Mouse (Mus musculus) thymus, postnatal 25 days (tissue): ENCODE data around the gene Chrm1.
A peak's percentile ranks its signal among the peaks of the same experiment; 100 is the strongest.
"Not testable (repeated sequence)": the region's sequence is repeated elsewhere in the genome, so short reads cannot be mapped to it uniquely, and the experiment has no call there.

Experiments used
- DNase-seq: peaks from one replicate; pipeline ENCODE4 v3.0.0; 2022

Chrm1 gene

DNA sequence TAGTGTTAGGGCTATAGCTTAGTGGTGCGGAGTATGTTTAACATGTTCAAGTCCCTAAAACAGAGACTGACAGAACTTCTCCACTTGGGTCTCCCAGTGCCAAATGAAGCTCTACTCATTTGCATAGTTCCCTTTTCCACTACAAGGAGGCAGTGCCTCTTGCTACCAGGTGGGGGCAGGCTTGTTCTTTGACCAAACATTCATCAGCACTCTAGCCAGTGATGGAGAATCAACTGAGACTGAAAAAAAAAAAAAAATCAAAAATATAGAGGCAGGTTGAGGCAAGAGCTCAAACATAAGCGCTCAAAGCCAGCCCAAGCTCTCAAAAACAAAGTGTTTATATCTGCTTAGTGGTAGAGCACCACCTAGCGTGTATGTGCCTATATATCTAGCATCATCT lies 54.8 kb downstream of the Chrm1 start:
- DNase-seq, result peak; percentile 71

DNA sequence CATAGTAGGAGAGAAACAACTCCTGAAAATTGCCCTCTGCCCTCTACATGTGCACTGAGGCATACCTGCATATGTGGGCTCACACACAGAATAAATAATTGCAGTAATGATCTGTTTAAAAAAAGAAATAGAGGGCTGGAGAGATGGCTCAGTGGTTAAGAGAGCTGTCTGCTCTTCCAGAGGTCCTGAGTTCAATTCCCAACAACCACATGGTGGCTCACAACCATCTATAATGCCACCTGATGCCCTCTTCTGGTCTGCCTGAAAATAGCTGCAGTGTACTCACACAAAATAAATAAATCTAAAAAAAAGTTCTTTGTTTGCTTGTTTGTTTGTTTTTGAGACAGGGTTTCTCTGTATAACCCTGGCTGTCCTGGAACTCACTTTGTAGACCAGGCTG lies 55.4 kb downstream of the Chrm1 start:
- DNase-seq, result not testable (repeated sequence)

DNA sequence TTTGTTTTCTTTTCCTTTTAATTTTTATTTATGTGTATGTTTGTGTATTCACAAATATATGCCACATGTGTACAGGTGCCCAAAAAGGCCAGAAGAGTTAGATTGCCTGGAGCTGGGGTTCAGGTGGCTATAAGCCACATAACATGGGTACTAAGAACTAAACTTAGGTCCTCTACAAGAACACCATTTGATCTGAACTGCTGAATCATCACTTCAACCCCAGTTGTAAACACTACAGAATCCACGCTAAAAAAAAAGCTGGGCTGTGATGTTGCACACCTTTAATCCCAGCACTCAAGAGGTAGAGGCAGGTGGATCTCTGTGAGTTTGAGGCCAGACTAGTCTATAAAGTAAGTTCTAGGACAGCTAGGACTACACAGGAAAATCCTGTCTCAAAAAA lies 57.8 kb downstream of the Chrm1 start:
- no peak for DNase-seq

DNA sequence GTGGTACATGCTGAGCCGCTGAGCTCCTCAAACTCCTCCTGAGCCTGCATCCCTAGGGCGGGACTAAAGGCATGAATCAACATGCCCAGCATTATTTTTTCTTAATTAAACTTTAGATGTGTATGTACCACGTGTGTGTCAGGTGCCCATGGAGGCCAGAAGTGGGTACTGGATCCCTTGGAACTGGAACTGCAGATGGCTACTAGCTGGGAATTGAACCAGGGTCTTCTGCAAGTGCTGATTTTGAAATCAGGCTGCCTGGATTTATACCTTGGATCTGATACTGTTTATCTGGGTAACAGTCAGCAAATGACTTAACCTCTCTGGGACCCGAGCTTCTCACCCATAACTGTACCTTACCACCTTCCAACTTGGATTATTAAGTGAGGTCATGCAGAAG lies 58.4 kb downstream of the Chrm1 start:
- DNase-seq, result no peak

DNA sequence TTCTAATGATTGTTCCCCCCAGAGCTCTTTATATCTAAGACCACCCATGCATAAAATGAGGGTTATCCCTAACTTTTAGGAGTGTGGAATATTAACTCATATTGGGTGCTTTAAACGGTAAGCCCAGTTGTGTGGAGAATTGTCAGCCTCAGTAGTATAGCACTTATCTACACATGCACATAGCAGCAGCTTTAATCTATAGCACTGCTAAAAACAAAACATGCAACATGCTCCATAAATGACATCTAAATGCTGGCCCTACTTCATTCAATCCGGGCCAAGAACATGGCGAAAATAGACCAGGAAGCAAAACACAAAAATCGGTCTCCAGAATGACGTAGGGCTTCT lies 58.9 kb downstream of the Chrm1 start:
- DNase-seq, result no peak

DNA sequence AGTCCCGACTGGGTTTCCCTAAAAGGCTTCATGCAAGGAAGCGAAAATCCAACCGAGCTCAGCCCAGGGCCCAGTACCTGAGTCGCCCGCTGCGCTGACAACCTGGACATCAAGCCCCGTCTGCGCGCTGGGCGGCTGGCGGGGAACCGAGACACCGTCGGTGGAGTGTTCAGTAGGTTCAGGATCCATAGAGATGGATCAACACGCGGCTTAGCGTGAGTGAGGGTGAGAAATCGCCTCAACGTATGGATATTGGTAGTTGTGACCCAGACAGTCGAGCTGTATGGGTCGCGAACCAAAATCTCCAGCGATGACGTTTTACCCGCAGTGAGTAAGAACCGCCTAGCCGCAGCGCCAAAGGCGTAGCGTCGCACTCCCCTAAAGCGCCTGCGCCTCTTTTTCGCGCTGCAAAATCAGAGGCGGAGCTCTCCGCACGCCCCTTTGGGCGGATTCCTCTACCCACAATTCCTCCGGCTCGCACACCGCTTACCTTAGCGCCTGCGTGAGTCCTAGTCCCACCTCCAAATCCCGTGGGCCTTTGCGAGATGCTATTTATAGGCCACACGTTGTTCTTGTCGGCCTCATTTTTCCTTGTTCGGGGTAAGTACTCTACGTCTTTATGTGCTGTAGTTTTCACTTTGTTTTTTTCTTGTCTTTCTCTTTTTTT lies 59.5 kb downstream of the Chrm1 start, which contains the start of gene Slc3a2:
Gene Slc3a2 (minus strand): TSS at position 463 of the 667 bp plus-strand sequence.
- peak; percentile 95 for DNase-seq

DNA sequence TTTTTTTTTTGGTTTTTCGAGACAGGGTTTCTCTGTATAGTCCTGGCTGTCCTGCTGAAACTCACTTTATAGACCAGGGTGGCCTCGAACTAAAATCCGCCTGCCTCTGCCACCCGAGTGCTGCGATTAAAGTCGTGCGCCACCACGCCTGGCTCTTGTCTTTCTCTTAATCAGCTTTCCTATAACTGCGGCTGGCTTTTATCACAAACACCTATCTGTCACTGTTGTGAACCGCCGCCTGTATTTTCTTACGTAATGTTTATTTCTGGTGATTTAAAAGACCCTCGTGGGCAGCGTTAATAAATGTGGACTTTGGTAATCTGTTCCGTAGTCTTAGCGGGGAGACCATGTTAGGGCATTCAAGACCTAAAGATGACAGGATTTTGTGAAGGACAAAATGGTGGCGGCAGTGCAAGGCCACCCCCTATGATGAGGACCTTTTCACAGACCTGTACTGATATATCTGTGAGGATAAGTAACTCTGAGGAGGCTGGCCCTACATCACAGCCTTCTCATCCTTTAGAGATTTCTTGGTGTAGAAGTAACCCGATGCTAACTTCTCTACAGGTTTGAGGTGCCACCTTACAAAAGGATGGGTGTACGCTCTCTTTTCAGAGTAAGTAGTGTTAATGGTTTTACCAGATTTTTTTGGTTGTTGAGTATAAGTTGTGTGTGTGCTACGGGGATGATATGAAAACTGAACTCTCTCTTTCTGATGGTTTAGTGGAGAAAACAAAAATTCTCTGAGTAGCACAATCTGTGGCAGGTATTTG lies 60.2 kb downstream of the Chrm1 start:
- DNase-seq, result no peak

DNA sequence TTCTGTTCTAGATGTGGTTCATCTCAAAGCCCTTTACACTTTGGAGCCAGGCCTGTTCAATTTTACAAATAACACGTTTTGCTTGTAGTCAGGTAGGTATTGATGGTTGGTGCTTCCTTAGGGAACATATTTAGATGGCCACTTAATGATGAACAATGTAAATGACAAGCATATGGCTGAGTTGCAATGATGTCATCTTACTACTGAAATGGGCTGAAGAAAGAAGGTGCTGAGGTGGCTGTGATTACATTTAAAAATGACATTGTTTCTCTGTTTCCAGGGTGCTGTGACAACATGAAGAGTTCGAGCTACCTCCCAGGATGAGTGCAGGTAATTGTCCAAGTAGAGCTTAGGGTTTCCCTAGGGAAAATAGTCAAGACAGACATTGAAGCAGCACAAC lies 60.8 kb downstream of the Chrm1 start:
- no peak for DNase-seq

DNA sequence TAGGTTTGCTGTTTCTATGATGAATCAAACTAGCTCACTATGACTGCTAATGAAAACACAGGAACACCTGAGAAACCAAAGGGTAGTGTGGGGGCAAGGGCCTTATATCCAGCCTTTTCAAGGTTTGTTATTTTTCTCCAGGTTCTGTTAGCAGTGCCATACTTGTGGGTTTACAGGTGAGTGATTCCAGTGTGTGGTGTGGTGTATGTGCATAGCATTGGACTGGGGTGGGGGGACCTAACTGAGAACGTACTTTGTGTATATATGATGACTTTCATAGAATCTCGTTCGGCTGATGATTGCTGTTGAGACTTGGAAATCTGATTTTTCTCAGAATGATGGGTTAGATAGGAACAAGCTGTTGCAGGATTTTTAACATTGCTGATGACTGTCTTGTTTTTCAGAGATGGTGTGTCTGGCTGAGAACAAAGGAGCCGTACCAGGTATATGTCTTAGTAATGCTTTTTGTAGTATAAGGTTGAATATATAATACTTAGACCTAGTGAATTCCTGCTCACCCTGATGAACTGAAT lies 61.6 kb downstream of the Chrm1 start:
- no peak for DNase-seq

DNA sequence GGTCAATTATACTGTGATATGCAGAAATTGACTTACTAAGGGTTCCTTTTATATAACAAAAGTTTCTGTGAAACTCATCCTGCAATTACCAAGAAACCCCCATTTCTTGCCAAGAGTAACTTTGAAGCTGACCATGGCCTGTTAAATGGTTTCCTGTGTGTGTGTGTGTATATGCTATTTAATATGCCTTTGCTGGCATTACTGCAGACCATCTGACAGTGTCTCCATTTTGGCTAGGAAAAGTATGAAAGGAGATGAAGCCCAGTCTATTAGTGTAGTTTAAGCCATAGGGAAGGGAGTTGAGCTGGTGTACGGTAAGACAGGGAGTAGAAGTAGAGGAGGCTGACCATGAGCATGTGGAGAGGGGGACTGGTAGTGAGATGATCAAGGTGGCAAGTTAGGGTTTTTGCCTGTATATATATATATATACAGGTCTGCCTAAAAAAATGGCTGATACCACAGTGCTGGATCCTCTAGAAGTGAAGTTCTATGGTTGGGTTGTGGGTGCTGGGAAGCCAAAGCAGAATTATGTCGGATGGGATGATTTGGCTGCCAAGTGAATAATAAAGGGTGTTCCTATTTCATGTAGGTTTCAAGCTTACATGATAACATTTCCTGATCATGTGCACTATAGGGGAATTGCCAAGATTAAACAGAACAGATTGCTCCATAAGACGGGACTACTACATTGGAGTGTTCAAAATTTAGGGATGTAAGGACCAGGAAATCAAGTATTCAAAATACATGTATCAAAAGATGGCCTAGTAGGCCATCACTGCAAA lies 63.2 kb downstream of the Chrm1 start:
- no peak for DNase-seq

DNA sequence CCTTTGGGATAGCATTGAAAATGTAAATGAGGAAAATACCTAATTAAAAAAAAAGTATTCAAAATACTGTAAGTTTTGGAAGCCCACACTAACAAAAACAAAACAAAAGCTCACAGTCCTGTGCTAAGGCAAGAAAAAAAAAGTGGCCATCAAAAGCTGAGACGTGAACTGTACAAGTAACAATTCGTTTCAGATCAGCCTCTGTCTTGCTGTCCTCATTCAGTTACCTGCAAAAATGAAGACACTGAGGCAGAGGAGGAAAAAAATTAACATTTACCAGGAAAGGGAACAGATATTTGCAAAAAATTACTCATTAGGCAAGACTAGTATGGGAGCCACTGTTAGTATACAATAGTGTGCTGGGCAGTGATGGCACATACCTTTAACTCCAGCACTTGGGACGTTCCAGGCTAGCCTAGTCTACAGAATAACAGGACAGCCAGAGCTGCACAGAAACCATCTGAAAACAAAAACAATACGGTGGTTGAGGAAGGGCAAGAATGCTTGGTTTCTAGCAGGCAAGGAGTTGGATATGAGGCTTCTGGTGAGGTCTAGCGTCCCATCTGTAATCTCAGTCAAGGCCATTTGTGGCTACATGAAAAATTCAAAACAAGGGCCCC lies 64.0 kb downstream of the Chrm1 start:
- DNase-seq, result no peak

DNA sequence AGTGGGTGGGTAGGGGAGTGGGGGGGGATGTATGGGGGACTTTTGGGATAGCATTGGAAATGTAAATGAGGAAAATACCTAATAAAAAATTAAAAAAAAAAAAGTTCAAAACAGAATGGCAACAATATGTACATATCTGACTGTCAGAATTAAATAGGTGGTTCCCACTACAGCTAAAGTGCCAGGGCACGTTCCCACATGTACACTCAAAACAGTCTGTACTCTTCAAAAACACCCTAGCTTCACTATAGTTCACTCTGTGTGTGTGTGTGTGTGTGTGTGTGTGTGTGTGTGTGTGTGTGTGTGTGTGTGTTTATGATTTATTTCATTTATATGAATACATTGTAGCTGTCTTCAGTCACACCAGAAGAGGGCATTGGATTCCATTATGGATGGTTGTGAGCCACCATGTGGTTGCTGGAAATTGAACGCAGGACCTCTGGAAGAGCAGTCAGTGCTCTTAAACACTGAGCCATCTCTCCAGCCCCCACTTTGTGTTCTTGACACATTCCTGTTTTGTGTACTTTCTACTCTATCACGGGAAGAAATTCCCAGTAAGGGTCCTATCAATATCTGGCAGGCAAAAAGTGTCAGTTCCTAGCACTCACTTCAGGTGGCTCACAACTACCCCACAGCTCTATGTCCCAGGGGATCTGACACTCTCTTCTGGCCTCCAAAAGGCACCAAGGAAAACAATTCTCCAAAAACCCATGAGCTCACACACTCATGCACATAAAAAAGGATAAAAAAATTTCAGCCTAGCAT lies 64.9 kb downstream of the Chrm1 start:
- not testable (repeated sequence) for DNase-seq
